Mouse (Mus musculus) heart, postnatal 10 days (tissue): ENCODE results near the gene Tkt. TPM values are rescaled to one million over a fixed set of nuclear protein-coding genes. Genes with fewer than 3 reads are reported as not detected.

Experiments used
- DNase-seq, 2 experiments: peaks; one replicate each; pipeline ENCODE4 v3.0.0; 2021
- intact Hi-C: fragments of 180-260 bp; cut with DNase I; formaldehyde crosslinking; loops from one replicate; pipeline ENCODE4 v1.15.1; 2025
- total RNA-seq, 2 experiments: library from RNA; stranded (reverse); gene quantifications; 2 replicates each; pipeline ENCODE4 v1.2.3; 2021

The Tkt gene
- total RNA-seq, 2 experiments from 2014 or later = 64.1 to 105 TPM

GRCm38 (mm10) chr14:30550232-30551070, 2.3 kb downstream of the Tkt start:
- intact Hi-C loops = no loop called here
- no peak for DNase-seq

GRCm38 (mm10) chr14:30551509-30551908, 3.4 kb downstream of the Tkt start:
- intact Hi-C loops = no loop called here
- DNase-seq = peak in 1 of 2 experiments; percentile 47

- intact Hi-C loops = no loop called here
- DNase-seq = no peak
These were observed 3.8 kb downstream of the Tkt start for GRCm38 (mm10) chr14:30551981-30552380.

- intact Hi-C loops = no loop called here
- DNase-seq = no peak
These were observed 5.0 kb downstream of the Tkt start for GRCm38 (mm10) chr14:30553185-30553584.

GRCm38 (mm10) chr14:30556651-30557050, 8.5 kb downstream of the Tkt start:
- no peak for DNase-seq
- intact Hi-C loops = no loop called here

GRCm38 (mm10) chr14:30557730-30558129, 9.6 kb downstream of the Tkt start:
- peak in 1 of 2 experiments; percentile 50 for DNase-seq
- intact Hi-C loops = no loop called here

GRCm38 (mm10) chr14:30559321-30559850, 11.2 kb downstream of the Tkt start:
- intact Hi-C loops = no loop called here
- DNase-seq = no peak

GRCm38 (mm10) chr14:30560803-30561389, 12.7 kb downstream of the Tkt start:
- DNase-seq = no peak
- intact Hi-C loops = no loop called here

GRCm38 (mm10) chr14:30561470-30562187, 13.5 kb downstream of the Tkt start:
- DNase-seq = peak; percentile 59 to 65

GRCm38 (mm10) chr14:30562343-30562742, 14.2 kb downstream of the Tkt start:
- DNase-seq = no peak
- intact Hi-C loops = no loop called here

More at GRCm38 (mm10) chr14:30561470-30562187, 13.5 kb downstream of the Tkt start:
- intact Hi-C loops = no loop called here

- intact Hi-C loops = no loop called here
- DNase-seq = peak; percentile 82 to 85
These were observed 16.3 kb downstream of the Tkt start for GRCm38 (mm10) chr14:30564451-30564850.

- DNase-seq = peak; percentile 52 to 53
These were observed 18.2 kb downstream of the Tkt start for GRCm38 (mm10) chr14:30566317-30566716.

GRCm38 (mm10) chr14:30568016-30568415, 19.9 kb downstream of the Tkt start:
- DNase-seq = no peak
- intact Hi-C loops = no loop called here

More at GRCm38 (mm10) chr14:30566317-30566716, 18.2 kb downstream of the Tkt start:
- intact Hi-C loops = no loop called here

GRCm38 (mm10) chr14:30570303-30570702, 22.1 kb downstream of the Tkt start:
- intact Hi-C loops = loop anchor here (5.0 kb wide), 1 partner anchor 38 kb away; no protein-coding TSS in a partner anchor
- DNase-seq = peak in 1 of 2 experiments; percentile 27

GRCm38 (mm10) chr14:30572253-30572652, 24.1 kb downstream of the Tkt start:
- DNase-seq = peak in 1 of 2 experiments; percentile 54
- intact Hi-C loops = loop anchor here (5.0 kb wide), 1 partner anchor 40 kb away; no protein-coding TSS in a partner anchor

GRCm38 (mm10) chr14:30573235-30573634, 25.1 kb downstream of the Tkt start:
- intact Hi-C loops = loop anchor here (5.0 kb wide), 1 partner anchor 41 kb away; no protein-coding TSS in a partner anchor
- no peak for DNase-seq

- intact Hi-C loops = loop anchor here (1.0 to 5.0 kb wide), 3 partner anchors 25 to 437 kb away; partner anchors contain the start of gene Tkt
These were observed 25.9 kb downstream of the Tkt start for GRCm38 (mm10) chr14:30573983-30574584.

GRCm38 (mm10) chr14:30575791-30576190, 27.6 kb downstream of the Tkt start:
- intact Hi-C loops = loop anchor here (2.0 kb wide), 1 partner anchor 27 kb away; the partner anchor contains the start of gene Tkt
- no peak for DNase-seq

More at GRCm38 (mm10) chr14:30573983-30574584, 25.9 kb downstream of the Tkt start:
- DNase-seq = peak; percentile 85 to 90

- no peak for DNase-seq
- intact Hi-C loops = no loop called here
These were observed 28.1 kb downstream of the Tkt start for GRCm38 (mm10) chr14:30576260-30576659.
